Mouse (Mus musculus): ENCODE data around the gene Phf8.

DNA sequence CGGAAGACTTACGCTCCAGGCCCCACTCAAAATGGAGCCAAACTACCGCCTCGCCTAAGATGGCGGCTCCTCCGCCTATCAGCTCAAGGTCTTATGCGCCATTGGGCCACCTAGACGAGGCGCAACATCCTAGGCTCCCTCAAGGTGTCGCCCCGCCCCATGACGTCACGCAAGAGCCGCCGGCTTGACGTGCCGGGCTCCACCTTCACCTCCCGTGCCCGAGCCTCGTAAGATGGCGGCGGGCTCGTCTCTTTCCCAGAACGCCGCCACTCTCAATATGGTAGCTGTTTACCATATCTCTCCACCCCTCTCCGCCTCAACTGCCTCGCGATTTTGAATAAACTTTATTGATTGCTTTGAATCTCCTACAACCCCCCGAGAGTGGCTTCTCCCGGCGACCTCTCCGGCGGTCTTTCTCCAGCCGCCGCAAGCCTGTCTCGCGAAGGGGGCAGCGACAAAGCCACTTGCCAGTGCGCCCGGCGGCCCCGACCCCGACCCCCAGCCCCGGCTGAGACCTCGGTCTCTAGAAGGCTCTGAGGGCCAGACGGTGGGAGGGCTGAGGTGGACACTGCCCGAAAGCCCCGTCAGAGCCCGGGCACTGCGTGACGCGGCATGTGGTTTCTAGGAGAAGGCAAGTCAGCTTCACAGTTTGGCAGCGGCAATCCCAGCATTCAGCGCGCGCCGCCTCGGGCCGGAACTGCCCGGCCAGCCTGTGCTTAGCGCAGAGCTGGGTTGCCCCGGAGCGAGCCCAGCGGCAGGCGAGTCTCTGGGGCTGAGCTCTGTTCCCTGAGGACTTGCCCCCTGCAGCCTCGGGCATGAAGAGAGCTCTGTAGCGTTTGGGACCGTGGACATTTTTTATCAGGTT, at the start of gene Phf8:
- TF ChIP-seq CTCF (IDR thresholded peaks at IDR 0.05; ENCODE audit: low read depth) (peak; percentile 50), EP300 (optimal IDR thresholded peaks at IDR 0.05) (peak; percentile 17)

Data from stomach, postnatal 0 days (tissue).